Mouse (Mus musculus): Measurements from ENCODE around the gene Nlrc5. TPM values are rescaled to one million over a fixed set of nuclear protein-coding genes. Genes with fewer than 3 reads are reported as not detected.

Nlrc5 gene
- polyA plus RNA-seq, 1 experiment from 2014 or later = 0.10 TPM

GRCm38 (mm10) chr8:94534612-94535011, 100.5 kb downstream of the Nlrc5 start:
- Histone ChIP-seq H3K4me3 (no peak overlapping the region), H3K9ac (no peak overlapping the region), H3K36me3 (no peaks in the 10 kb centered on the region), H3K4me1 (peaks cover 25% of the 10 kb centered on the region), H3K27me3 (peaks cover 41% of the 10 kb centered on the region), H3K27ac (no peak overlapping the region), H3K4me2 (no peak overlapping the region), H3K9me3 (no peaks in the 10 kb centered on the region)
- 28% methylated on average over 4 of the region's 4 CpGs for WGBS
- no peak for ATAC-seq (ENCODE audit: borderline replicate concordance, extremely low read depth, low FRiP score, low TSS enrichment)

- ATAC-seq (ENCODE audit: borderline replicate concordance, extremely low read depth, low FRiP score, low TSS enrichment) = no peak
- 80% methylated on average over 7 of the region's 7 CpGs for WGBS
- Histone ChIP-seq H3K9me3 (no peaks in the 10 kb centered on the region), H3K4me2 (no peak overlapping the region), H3K4me3 (no peak overlapping the region), H3K27ac (no peak overlapping the region), H3K27me3 (peaks cover 41% of the 10 kb centered on the region), H3K4me1 (peaks cover 25% of the 10 kb centered on the region), H3K9ac (no peak overlapping the region), H3K36me3 (no peaks in the 10 kb centered on the region)
Observed at GRCm38 (mm10) chr8:94535631-94536030, 101.5 kb downstream of the Nlrc5 start.

GRCm38 (mm10) chr8:94537456-94537855, 103.3 kb downstream of the Nlrc5 start:
- Histone ChIP-seq H3K9ac (no peak overlapping the region), H3K27me3 (peaks cover 36% of the 10 kb centered on the region), H3K9me3 (no peaks in the 10 kb centered on the region), H3K4me1 (peaks cover 17% of the 10 kb centered on the region), H3K36me3 (no peaks in the 10 kb centered on the region), H3K4me2 (no peak overlapping the region), H3K4me3 (no peak overlapping the region), H3K27ac (no peak overlapping the region)
- no peak for ATAC-seq (ENCODE audit: borderline replicate concordance, extremely low read depth, low FRiP score, low TSS enrichment)
- WGBS = 72% methylated on average over 2 of the region's 2 CpGs

GRCm38 (mm10) chr8:94540025-94540424, 105.9 kb downstream of the Nlrc5 start:
- no peaks in the 10 kb centered on the region for H3K36me3 ChIP-seq
- 68% methylated on average over 2 of the region's 2 CpGs for WGBS
- H3K9ac ChIP-seq = no peak overlapping the region
- no peak overlapping the region for H3K27ac ChIP-seq
- no peaks in the 10 kb centered on the region for H3K9me3 ChIP-seq
- no peak for ATAC-seq (ENCODE audit: borderline replicate concordance, extremely low read depth, low FRiP score, low TSS enrichment)
- peaks cover 13% of the 10 kb centered on the region for H3K27me3 ChIP-seq
- H3K4me1 ChIP-seq = peaks cover 3% of the 10 kb centered on the region; the same call in 1 of the 2 replicates
- H3K4me3 ChIP-seq = no peak overlapping the region
- no peak overlapping the region for H3K4me2 ChIP-seq

- 60% methylated on average over 18 of the region's 18 CpGs for WGBS
- Histone ChIP-seq H3K9ac (no peak overlapping the region), H3K4me3 (no peak overlapping the region), H3K36me3 (no peaks in the 10 kb centered on the region), H3K27ac (no peak overlapping the region), H3K9me3 (no peaks in the 10 kb centered on the region), H3K4me1 (peaks cover 3% of the 10 kb centered on the region; the same call in 1 of the 2 replicates), H3K27me3 (peaks cover 3% of the 10 kb centered on the region), H3K4me2 (no peak overlapping the region)
- ATAC-seq (ENCODE audit: borderline replicate concordance, extremely low read depth, low FRiP score, low TSS enrichment) = no peak
Observed at GRCm38 (mm10) chr8:94540889-94541795, 107.0 kb downstream of the Nlrc5 start.

- H3K4me3 ChIP-seq = no peak overlapping the region
- no peak overlapping the region for H3K9ac ChIP-seq
- no peak for ATAC-seq (ENCODE audit: borderline replicate concordance, extremely low read depth, low FRiP score, low TSS enrichment)
- H3K27me3 ChIP-seq = no peaks in the 10 kb centered on the region
- peaks cover 3% of the 10 kb centered on the region; the same call in 1 of the 2 replicates for H3K4me1 ChIP-seq
- no peak overlapping the region for H3K4me2 ChIP-seq
- 63% methylated on average over 8 of the region's 8 CpGs for WGBS
- no peaks in the 10 kb centered on the region for H3K9me3 ChIP-seq
- H3K36me3 ChIP-seq = no peaks in the 10 kb centered on the region
- H3K27ac ChIP-seq = no peak overlapping the region
Observed at GRCm38 (mm10) chr8:94543981-94544380, 109.8 kb downstream of the Nlrc5 start.

- 76% methylated on average over 5 of the region's 5 CpGs for WGBS
- Histone ChIP-seq H3K36me3 (no peaks in the 10 kb centered on the region), H3K4me3 (no peak overlapping the region), H3K9ac (no peak overlapping the region), H3K27me3 (no peaks in the 10 kb centered on the region), H3K4me2 (no peak overlapping the region), H3K27ac (no peak overlapping the region), H3K9me3 (no peaks in the 10 kb centered on the region), H3K4me1 (no peaks in the 10 kb centered on the region)
- no peak for ATAC-seq (ENCODE audit: borderline replicate concordance, extremely low read depth, low FRiP score, low TSS enrichment)
Observed at GRCm38 (mm10) chr8:94549041-94549440, 114.9 kb downstream of the Nlrc5 start.

- no peaks in the 10 kb centered on the region for H3K4me1 ChIP-seq
- no peaks in the 10 kb centered on the region for H3K27me3 ChIP-seq
- H3K36me3 ChIP-seq = no peaks in the 10 kb centered on the region
- no peak for ATAC-seq (ENCODE audit: borderline replicate concordance, extremely low read depth, low FRiP score, low TSS enrichment)
- H3K9ac ChIP-seq = no peak overlapping the region
- H3K4me3 ChIP-seq = no peak overlapping the region
- H3K27ac ChIP-seq = no peak overlapping the region
- no peaks in the 10 kb centered on the region for H3K9me3 ChIP-seq
- WGBS = 57% methylated on average over 5 of the region's 5 CpGs
- no peak overlapping the region for H3K4me2 ChIP-seq
Observed at GRCm38 (mm10) chr8:94549482-94549881, 115.3 kb downstream of the Nlrc5 start.

GRCm38 (mm10) chr8:94549998-94550397, 115.8 kb downstream of the Nlrc5 start:
- Histone ChIP-seq H3K4me2 (no peak overlapping the region), H3K9me3 (no peaks in the 10 kb centered on the region), H3K4me3 (no peak overlapping the region), H3K4me1 (no peaks in the 10 kb centered on the region), H3K27me3 (no peaks in the 10 kb centered on the region), H3K27ac (no peak overlapping the region), H3K9ac (no peak overlapping the region), H3K36me3 (no peaks in the 10 kb centered on the region)
- 72% methylated on average over 5 of the region's 5 CpGs for WGBS
- ATAC-seq (ENCODE audit: borderline replicate concordance, extremely low read depth, low FRiP score, low TSS enrichment) = no peak

GRCm38 (mm10) chr8:94551471-94552422, 117.6 kb downstream of the Nlrc5 start:
- 0 out of 2 replicates have a peak, but pooled peaks have one; percentile 5 for ATAC-seq (ENCODE audit: borderline replicate concordance, extremely low read depth, low FRiP score, low TSS enrichment)
- WGBS = 54% methylated on average over 17 of the region's 17 CpGs
- no peak overlapping the region for H3K4me3 ChIP-seq

GRCm38 (mm10) chr8:94552696-94553095, 118.5 kb downstream of the Nlrc5 start:
- Histone ChIP-seq H3K27me3 (no peaks in the 10 kb centered on the region), H3K4me2 (no peak overlapping the region), H3K4me3 (no peak overlapping the region), H3K4me1 (no peaks in the 10 kb centered on the region), H3K36me3 (no peaks in the 10 kb centered on the region), H3K9ac (no peak overlapping the region), H3K27ac (no peak overlapping the region), H3K9me3 (no peaks in the 10 kb centered on the region)
- ATAC-seq (ENCODE audit: borderline replicate concordance, extremely low read depth, low FRiP score, low TSS enrichment) = no peak
- WGBS = 81% methylated on average over 2 of the region's 2 CpGs

More at GRCm38 (mm10) chr8:94551471-94552422, 117.6 kb downstream of the Nlrc5 start:
- Histone ChIP-seq H3K9ac (no peak overlapping the region), H3K4me2 (no peak overlapping the region), H3K27me3 (no peaks in the 10 kb centered on the region), H3K27ac (no peak overlapping the region), H3K9me3 (no peaks in the 10 kb centered on the region), H3K4me1 (no peaks in the 10 kb centered on the region), H3K36me3 (no peaks in the 10 kb centered on the region)

Data from lung, embryonic 15.5 days (tissue).